Mouse (Mus musculus): ENCODE data around the gene Ttc9b. TPM values are rescaled to one million over a fixed set of nuclear protein-coding genes. Genes with fewer than 3 reads are reported as not detected.

Ttc9b gene
- polyA plus RNA-seq, 1 experiment from 2014 or later = 0.20 TPM

DNA sequence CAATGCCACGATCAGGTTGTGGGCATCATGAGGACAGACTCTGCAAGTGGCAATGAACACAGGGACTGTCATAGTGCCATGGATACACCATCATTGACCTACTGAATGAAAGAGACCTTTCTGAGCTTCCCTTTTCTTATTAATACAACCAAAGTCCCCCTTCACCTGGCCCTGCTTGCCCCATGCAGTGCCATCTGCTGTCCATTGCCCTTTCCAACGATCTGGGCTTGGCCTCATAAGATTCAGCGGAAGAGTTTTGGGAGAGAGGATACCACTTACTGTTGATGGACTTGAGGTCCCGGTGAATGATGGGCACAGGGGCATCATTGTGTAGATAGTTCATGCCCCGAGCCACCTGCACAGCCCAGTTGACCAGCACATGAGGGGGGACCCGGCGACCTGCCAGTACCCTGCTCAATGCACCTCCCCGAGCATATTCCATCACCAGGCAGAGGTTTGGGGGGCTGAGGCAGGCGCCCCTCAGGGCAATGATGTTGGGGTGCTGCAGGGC is 19.4 kb downstream of the Ttc9b start:
- H3K27ac ChIP-seq = no peak overlapping the region
- peak overlapping the region; percentile 96 for H3K4me3 ChIP-seq (replicated peaks)
- 61% methylated on average over 9 of the region's 9 CpGs for WGBS
- no peak for ATAC-seq (ENCODE audit: insufficient number of reproducible peaks, insufficient read depth, low FRiP score, low TSS enrichment, low read depth)
- peak overlapping the region; percentile 93 for H3K9ac ChIP-seq (replicated peaks)
- peaks cover 35% of the 10 kb centered on the region for H3K36me3 ChIP-seq
- peaks cover 22% of the 10 kb centered on the region for H3K4me1 ChIP-seq (replicated peaks)
- no peaks in the 10 kb centered on the region for H3K9me3 ChIP-seq
- no peaks in the 10 kb centered on the region for H3K27me3 ChIP-seq
- peak overlapping the region; percentile 100 for H3K4me2 ChIP-seq

DNA sequence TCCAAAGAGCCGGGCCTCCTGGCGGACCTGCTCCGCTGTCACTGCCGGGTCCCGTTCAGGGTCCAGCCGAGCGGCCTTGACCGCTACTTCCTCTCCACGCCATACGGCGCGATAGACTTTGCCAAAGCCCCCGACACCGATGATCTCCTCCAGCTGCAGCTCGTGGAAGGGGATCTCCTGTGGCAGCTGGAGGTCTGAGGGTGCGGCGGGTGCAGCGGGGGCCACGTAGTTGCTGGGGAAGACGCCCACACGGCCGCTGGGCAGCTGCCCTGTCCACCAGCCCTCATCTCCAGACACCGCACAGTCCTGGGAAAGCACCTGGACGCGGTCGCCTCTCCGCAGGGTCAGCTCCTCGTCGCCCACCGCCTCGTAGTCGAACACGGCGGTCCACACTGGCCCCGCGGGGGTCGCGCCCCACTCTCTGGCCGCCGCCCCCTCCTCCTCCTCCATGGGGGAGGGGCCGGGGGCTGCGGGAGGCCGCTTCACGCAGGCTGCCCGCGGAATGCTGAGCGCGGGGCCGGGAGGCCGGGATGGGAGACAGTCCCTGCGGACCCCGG is 19.9 kb downstream of the Ttc9b start:
- Histone ChIP-seq H3K27ac (no peak overlapping the region), H3K4me3 (replicated peaks) (peak overlapping the region; percentile 96), H3K4me1 (replicated peaks) (peaks cover 22% of the 10 kb centered on the region), H3K9me3 (no peaks in the 10 kb centered on the region), H3K27me3 (no peaks in the 10 kb centered on the region), H3K36me3 (peaks cover 29% of the 10 kb centered on the region; the same call in 1 of the 2 replicates), H3K4me2 (peak overlapping the region; percentile 100), H3K9ac (replicated peaks) (peak overlapping the region; percentile 93)
- WGBS = 4% methylated on average over 51 of the region's 52 CpGs
- ATAC-seq (ENCODE audit: insufficient number of reproducible peaks, insufficient read depth, low FRiP score, low TSS enrichment, low read depth) = peak; percentile 6; the same call in 1 of the 2 replicates

DNA sequence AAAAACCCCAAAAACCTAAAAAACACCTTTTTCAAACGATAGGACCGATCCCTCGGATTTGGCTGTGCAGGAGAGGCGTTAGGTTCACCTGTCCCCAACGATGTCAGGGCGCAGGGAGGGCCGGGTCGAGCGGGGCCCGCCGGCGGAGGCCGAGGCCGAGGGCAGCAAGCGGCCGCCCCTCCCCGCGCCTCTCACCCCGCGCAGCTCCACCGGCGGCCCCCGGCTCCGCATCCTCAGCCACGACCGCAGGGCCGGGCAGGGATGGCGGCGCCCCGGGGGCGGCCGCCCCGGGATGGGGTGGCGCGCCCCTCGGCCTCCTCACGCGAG is 20.4 kb downstream of the Ttc9b start:
- Histone ChIP-seq H3K4me3 (replicated peaks) (peak overlapping the region; percentile 96), H3K9me3 (no peaks in the 10 kb centered on the region), H3K36me3 (peaks cover 24% of the 10 kb centered on the region; the same call in 1 of the 2 replicates), H3K9ac (replicated peaks) (peak overlapping the region; percentile 93), H3K4me2 (peak overlapping the region; percentile 100), H3K4me1 (replicated peaks) (peaks cover 22% of the 10 kb centered on the region), H3K27ac (peak overlapping the region; percentile 95), H3K27me3 (no peaks in the 10 kb centered on the region)
- under 1% methylated on average over 31 of the region's 38 CpGs for WGBS
- ATAC-seq (ENCODE audit: insufficient number of reproducible peaks, insufficient read depth, low FRiP score, low TSS enrichment, low read depth) = no peak

DNA sequence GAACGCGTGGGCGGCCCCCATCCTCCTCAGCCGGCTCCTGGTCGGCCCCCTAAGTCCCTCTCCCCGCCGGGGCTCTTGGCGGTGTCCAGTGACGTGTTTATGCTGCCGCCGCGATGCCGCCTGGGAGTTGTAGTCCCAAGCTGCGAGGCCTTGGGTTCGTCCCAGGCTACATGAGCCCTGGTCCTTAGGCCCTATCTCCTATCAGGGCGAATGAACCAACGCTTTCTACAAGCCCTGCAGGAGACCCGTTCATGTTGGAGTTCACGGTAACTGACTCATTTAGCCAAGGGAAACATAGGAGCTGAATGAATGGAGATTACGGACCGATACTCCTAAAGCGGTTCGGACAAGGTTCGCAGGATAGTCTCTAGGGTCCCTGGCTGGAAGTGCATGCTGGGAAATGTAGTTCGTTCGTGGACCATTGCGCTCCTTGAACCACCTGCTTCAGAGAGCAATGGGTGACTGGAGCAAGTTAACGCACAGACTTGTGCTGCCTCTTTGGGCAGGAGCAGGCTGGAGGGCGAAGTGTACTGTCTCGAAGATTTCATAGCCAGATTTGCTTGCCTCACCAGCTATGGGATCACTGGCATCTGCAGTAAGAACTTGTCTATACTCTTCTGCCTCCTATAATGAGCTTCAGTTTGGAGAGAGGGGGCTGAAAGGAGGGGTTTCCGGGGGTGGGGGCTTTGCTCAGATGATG is 21.0 kb downstream of the Ttc9b start, which contains the start of gene Map3k10:
Gene Map3k10 (minus strand): TSS at position 77 of the 700 bp plus-strand sequence.
- Histone ChIP-seq H3K4me1 (replicated peaks) (peaks cover 22% of the 10 kb centered on the region), H3K36me3 (peaks cover 20% of the 10 kb centered on the region; the same call in 1 of the 2 replicates), H3K27ac (peak within 1 kb of the TSS; percentile 95), H3K4me3 (replicated peaks) (peak within 1 kb of the TSS; percentile 96), H3K27me3 (no peaks in the 10 kb centered on the region), H3K9me3 (no peaks in the 10 kb centered on the region), H3K4me2 (peak within 1 kb of the TSS; percentile 100), H3K9ac (replicated peaks) (peak within 1 kb of the TSS; percentile 93)
- WGBS = under 1% methylated on average over 31 of the region's 31 CpGs
- peak; percentile 97 for ATAC-seq (ENCODE audit: insufficient number of reproducible peaks, insufficient read depth, low FRiP score, low TSS enrichment, low read depth)

DNA sequence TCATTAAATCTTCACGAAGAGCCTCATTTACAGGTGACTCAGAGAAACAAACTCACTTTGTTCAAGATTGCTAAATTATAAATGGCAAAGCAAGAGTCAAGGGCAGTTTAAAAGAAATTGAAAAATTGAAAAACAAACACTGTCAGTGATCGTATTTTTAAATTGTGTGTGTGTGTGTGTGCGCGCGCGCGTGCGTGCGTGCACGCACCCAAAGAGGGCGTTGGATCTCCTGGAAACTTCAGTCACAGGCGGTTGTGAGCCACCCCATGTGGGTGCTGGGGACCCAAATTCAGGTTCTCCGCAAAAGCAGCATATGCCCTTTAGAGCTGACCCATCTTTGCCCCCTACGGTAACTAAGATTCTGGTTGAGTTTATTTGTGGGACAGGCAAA is 21.5 kb downstream of the Ttc9b start:
- H3K9ac ChIP-seq (replicated peaks) = no peak overlapping the region; the same call in 1 of the 2 replicates

DNA sequence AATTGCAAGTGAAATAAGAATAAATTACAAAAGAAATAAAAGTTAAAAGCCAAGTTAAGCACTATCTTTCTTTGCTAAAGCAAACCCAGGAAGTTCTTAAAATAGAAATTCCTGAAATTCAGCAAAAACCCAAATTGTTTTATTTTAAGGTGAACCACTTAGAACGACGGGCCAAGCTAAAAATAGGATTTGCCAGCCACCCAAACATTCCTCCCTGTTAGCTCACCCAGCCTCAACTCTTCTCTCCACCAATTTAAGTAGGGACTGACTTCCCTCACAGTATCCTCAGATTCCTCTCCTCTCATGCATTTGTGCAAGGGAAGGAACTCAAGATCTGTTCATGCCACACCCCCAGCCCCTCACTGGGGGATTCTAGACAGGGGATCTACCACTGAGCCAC is 29.5 kb downstream of the Ttc9b start:
- Histone ChIP-seq H3K9me3 (no peaks in the 10 kb centered on the region), H3K4me1 (replicated peaks) (peaks cover 5% of the 10 kb centered on the region), H3K27ac (no peak overlapping the region), H3K36me3 (no peaks in the 10 kb centered on the region), H3K9ac (replicated peaks) (no peak overlapping the region), H3K4me2 (no peak overlapping the region), H3K27me3 (no peaks in the 10 kb centered on the region; the same call in none of the 2 replicates), H3K4me3 (replicated peaks) (no peak overlapping the region)
- WGBS = 86% methylated on average over 2 of the region's 2 CpGs
- no peak for ATAC-seq (ENCODE audit: insufficient number of reproducible peaks, insufficient read depth, low FRiP score, low TSS enrichment, low read depth)

More for the DNA sequence above, 21.5 kb downstream of the Ttc9b start:
- WGBS = 39% methylated on average over 14 of the region's 14 CpGs
- peak overlapping the region; percentile 96 for H3K4me3 ChIP-seq (replicated peaks)
- H3K9me3 ChIP-seq = no peaks in the 10 kb centered on the region
- H3K4me1 ChIP-seq (replicated peaks) = peaks cover 22% of the 10 kb centered on the region
- H3K4me2 ChIP-seq = peak overlapping the region; percentile 100
- H3K27me3 ChIP-seq = no peaks in the 10 kb centered on the region
- ATAC-seq (ENCODE audit: insufficient number of reproducible peaks, insufficient read depth, low FRiP score, low TSS enrichment, low read depth) = no peak
- peaks cover 16% of the 10 kb centered on the region; the same call in 1 of the 2 replicates for H3K36me3 ChIP-seq
- H3K27ac ChIP-seq = no peak overlapping the region

DNA sequence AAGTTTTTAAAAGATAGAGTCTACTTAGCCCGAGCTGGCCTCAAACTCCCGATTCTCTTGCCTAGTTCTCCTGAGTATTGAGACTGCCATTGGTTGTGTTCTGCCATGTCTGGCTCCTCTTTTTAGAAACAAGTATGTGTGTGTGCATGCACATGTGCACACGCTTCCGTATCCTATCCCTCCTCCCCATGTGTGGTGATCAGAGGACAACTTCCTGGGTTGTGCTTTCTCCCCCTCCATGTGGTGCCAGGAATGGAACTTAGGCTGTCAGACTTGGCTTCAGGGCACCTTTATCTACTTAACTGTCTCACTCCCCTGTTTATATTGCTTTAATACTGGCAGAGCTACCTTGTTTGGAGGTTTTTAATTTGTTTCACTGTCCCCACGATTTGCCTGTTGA is 31.5 kb downstream of the Ttc9b start:
- 0 out of 2 replicates have a peak overlapping the region, but pooled peaks have one; percentile 10 for H3K4me3 ChIP-seq (replicated peaks)
- no peak overlapping the region for H3K9ac ChIP-seq (replicated peaks)
- no peak overlapping the region for H3K27ac ChIP-seq
- H3K4me2 ChIP-seq = peak overlapping the region; percentile 43
- H3K9me3 ChIP-seq = no peaks in the 10 kb centered on the region
- no peaks in the 10 kb centered on the region for H3K36me3 ChIP-seq
- no peaks in the 10 kb centered on the region; the same call in none of the 2 replicates for H3K27me3 ChIP-seq
- 32% methylated on average over 5 of the region's 5 CpGs for WGBS
- ATAC-seq (ENCODE audit: insufficient number of reproducible peaks, insufficient read depth, low FRiP score, low TSS enrichment, low read depth) = no peak
- H3K4me1 ChIP-seq (replicated peaks) = peaks cover 13% of the 10 kb centered on the region

DNA sequence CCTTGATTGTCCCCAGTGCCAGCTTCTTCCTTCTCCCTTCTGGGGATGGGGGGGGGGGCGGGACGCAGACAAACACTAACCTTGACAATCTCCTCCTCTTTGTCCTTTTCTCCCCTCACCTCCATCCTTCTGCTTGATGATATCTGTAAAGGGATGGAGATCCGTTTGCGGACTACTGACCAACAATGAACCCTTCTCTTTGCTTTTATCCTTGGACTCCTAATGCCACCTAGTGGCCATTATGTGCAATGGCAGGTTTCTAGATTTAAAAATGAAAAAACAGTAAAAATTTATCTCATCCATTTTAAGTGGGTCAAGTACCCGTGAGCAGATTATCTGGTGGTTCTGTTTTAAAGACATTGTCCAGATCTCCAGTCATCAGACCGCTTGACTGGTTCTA is 32.0 kb downstream of the Ttc9b start:
- Histone ChIP-seq H3K27ac (no peak overlapping the region), H3K4me1 (replicated peaks) (peaks cover 13% of the 10 kb centered on the region), H3K4me2 (peak overlapping the region; percentile 43), H3K4me3 (replicated peaks) (peak overlapping the region; percentile 10; the same call in 1 of the 2 replicates), H3K27me3 (no peaks in the 10 kb centered on the region; the same call in none of the 2 replicates), H3K9me3 (no peaks in the 10 kb centered on the region), H3K9ac (replicated peaks) (no peak overlapping the region), H3K36me3 (no peaks in the 10 kb centered on the region)
- under 1% methylated on average over 6 of the region's 6 CpGs for WGBS
- ATAC-seq (ENCODE audit: insufficient number of reproducible peaks, insufficient read depth, low FRiP score, low TSS enrichment, low read depth) = no peak

DNA sequence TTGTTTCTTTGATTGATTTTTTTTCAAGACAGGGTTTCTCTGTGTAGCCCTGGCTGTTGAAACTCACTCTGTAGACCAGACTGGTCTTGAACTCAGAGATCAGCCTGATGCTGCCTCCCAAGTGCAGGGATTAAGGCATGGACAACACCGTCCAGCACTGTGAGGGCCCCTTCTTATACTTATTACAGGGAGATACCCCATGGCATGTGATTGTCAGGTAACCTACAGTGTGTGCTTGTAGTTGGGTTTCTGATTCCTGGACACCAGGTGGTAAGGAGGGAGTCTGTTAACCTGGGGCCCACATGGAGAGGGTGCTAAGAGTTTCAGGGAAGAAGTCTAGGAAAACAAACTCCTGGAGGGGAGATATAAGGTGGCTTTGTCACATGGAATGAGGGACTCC is 33.3 kb downstream of the Ttc9b start:
- Histone ChIP-seq H3K36me3 (no peaks in the 10 kb centered on the region), H3K9ac (replicated peaks) (no peak overlapping the region), H3K9me3 (no peaks in the 10 kb centered on the region), H3K27ac (no peak overlapping the region), H3K27me3 (no peaks in the 10 kb centered on the region; the same call in 1 of the 2 replicates), H3K4me1 (replicated peaks) (peaks cover 13% of the 10 kb centered on the region), H3K4me3 (replicated peaks) (no peak overlapping the region), H3K4me2 (no peak overlapping the region)
- ATAC-seq (ENCODE audit: insufficient number of reproducible peaks, insufficient read depth, low FRiP score, low TSS enrichment, low read depth) = no peak
- 73% methylated on average over 1 of the region's 1 CpGs for WGBS

DNA sequence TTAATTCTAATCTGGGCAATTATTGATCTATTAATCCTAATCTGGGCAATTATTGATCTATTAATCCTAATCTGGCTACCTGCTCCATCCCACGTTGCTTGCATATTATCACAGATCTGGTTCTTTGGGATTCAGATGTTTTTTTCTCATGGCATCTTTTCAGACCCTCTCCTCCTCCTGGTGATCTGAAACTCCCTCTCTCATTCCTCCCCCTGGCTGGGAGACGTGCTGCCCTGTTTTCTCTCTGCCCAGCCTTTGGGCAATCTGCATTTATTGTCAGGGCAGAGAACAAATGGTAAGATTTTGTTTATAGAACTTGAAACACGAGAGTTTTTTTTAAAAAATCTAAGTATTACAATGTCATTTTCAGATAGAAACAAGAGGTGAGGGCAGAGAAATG is 34.1 kb downstream of the Ttc9b start:
- no peak overlapping the region for H3K4me3 ChIP-seq (replicated peaks)
- H3K9me3 ChIP-seq = no peaks in the 10 kb centered on the region
- H3K4me2 ChIP-seq = peak overlapping the region; percentile 69
- no peak overlapping the region for H3K27ac ChIP-seq
- H3K27me3 ChIP-seq = no peaks in the 10 kb centered on the region; the same call in 1 of the 2 replicates
- peaks cover 13% of the 10 kb centered on the region for H3K4me1 ChIP-seq (replicated peaks)
- H3K9ac ChIP-seq (replicated peaks) = no peak overlapping the region
- no peaks in the 10 kb centered on the region for H3K36me3 ChIP-seq
- WGBS = 77% methylated on average over 3 of the region's 3 CpGs
- ATAC-seq (ENCODE audit: insufficient number of reproducible peaks, insufficient read depth, low FRiP score, low TSS enrichment, low read depth) = no peak

DNA sequence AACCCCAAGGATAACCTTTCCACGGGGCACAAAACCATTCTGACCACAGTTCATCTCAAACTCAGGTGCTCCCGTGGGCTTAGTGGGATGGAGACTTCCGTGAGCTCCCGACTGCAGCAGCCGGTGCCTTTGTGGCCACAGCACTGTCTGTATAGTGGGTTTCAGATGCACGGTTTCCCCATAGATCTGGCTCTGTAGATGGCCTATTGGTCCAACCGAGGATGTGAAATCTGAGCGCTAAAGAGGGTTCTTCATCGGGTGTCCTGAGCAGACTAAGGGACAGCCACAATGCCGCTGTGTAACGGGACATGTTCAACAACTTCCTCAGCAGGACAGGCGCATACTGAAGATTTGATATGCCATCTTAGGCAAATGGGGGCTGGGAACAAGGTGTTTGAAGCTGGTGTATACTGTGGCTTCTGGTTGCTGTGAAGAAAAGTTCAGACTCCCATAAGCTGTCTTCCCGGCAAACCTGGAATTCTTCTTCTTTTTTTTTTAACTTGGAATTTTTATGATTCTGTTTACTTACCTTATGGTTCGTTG is 34.6 kb downstream of the Ttc9b start:
- peak overlapping the region; percentile 88 for H3K27ac ChIP-seq
- 38% methylated on average over 14 of the region's 14 CpGs for WGBS

More for the DNA sequence above, 34.6 kb downstream of the Ttc9b start:
- H3K9ac ChIP-seq (replicated peaks) = peak overlapping the region; percentile 69
- H3K4me3 ChIP-seq (replicated peaks) = peak overlapping the region; percentile 48
- H3K36me3 ChIP-seq = no peaks in the 10 kb centered on the region
- H3K4me2 ChIP-seq = peak overlapping the region; percentile 69
- peaks cover 13% of the 10 kb centered on the region for H3K4me1 ChIP-seq (replicated peaks)
- no peaks in the 10 kb centered on the region for H3K9me3 ChIP-seq
- H3K27me3 ChIP-seq = no peaks in the 10 kb centered on the region; the same call in 1 of the 2 replicates
- ATAC-seq (ENCODE audit: insufficient number of reproducible peaks, insufficient read depth, low FRiP score, low TSS enrichment, low read depth) = no peak
